Mouse (Mus musculus) heart, embryonic 16.5 days (tissue): ENCODE results near the gene Gabarap. TPM values are rescaled to one million over a fixed set of nuclear protein-coding genes. Genes with fewer than 3 reads are reported as not detected.

Experiments
- ATAC-seq: fragments of 200-750 bp; cut with Nextera tagmentation; replicated peaks from 2 replicates; pipeline ENCODE4 v1.8.0; 2017; ENCODE audit warnings: moderate number of reproducible peaks; ENCODE audit not compliant: insufficient read depth, low FRiP score; ENCODE audit errors: extremely low read depth
- H3K27ac ChIP-seq: fragments of 300-500 bp; sonication (generic); 2 replicates; pipeline ENCODE4 v1.5.1; 2014; ENCODE audit warnings: mild to moderate bottlenecking, low read length, control low read depth, moderate library complexity
- H3K27me3 ChIP-seq: fragments of 300-500 bp; sonication (generic); 2 replicates; pipeline ENCODE4 v1.6.1; 2014; ENCODE audit warnings: low read length, mixed read lengths; ENCODE audit not compliant: control insufficient read depth, insufficient read depth
- H3K36me3 ChIP-seq: fragments of 300-500 bp; sonication (generic); 2 replicates; pipeline ENCODE4 v1.6.1; 2014; ENCODE audit not compliant: control insufficient read depth, insufficient read depth
- H3K4me1 ChIP-seq: fragments of 300-500 bp; sonication (generic); 2 replicates; pipeline ENCODE4 v1.6.1; 2014; ENCODE audit warnings: low read length, mixed read lengths; ENCODE audit not compliant: control insufficient read depth, insufficient read depth
- H3K4me2 ChIP-seq: fragments of 300-500 bp; sonication (generic); 2 replicates; pipeline ENCODE4 v1.6.1; 2014; ENCODE audit warnings: low read depth, mild to moderate bottlenecking, control low read depth, low read length
- H3K4me3 ChIP-seq: fragments of 300-500 bp; sonication (generic); 2 replicates; pipeline ENCODE4 v1.5.1; 2014; ENCODE audit warnings: mild to moderate bottlenecking, control low read depth, low read length
- H3K9ac ChIP-seq: fragments of 300-500 bp; sonication (generic); 2 replicates; pipeline ENCODE4 v1.6.1; 2014; ENCODE audit warnings: low read length, control low read depth
- H3K9me3 ChIP-seq: fragments of 300-500 bp; sonication (generic); replicated peaks from 2 replicates; pipeline ENCODE4 v1.6.1; 2016; ENCODE audit warnings: low read length; ENCODE audit not compliant: control insufficient read depth
- WGBS: fragments of 180-500 bp; shearing (Covaris S2); extraction: QIAGEN DNeasy Blood & Tissue Kit; methylation state at CpG from one replicate; pipeline ENCODE4 v1.1.7; 2014; 5-methylcytosine and 5-hydroxymethylcytosine counted together
- polyA plus RNA-seq: library from polyadenylated mRNA; unstranded; fragments of >200 nt; fragmentation: Nextera tagmentation; extraction: Ambion mirVana; gene quantifications from 2 replicates; pipeline ENCODE4 v1.2.1, GENCODE M21; 2015

Gabarap gene
- polyA plus RNA-seq, 1 experiment from 2014 or later = 428 TPM

GRCm38 (mm10) chr11:70029829-70030550, 39.0 kb downstream of the Gabarap start:
- Histone ChIP-seq H3K9me3 (no peaks in the 10 kb centered on the region), H3K36me3 (peaks cover 3% of the 10 kb centered on the region; the same call in 1 of the 2 replicates), H3K27me3 (no peaks in the 10 kb centered on the region; the same call in 1 of the 2 replicates), H3K4me1 (peaks cover 27% of the 10 kb centered on the region), H3K27ac (0 out of 2 replicates have a peak overlapping the region, but pooled peaks have one; percentile 12), H3K4me2 (peak overlapping the region; percentile 62), H3K9ac (no peak overlapping the region), H3K4me3 (no peak overlapping the region)
- no peak; the same call in 1 of the 2 replicates for ATAC-seq
- WGBS = 51% methylated on average over 11 of the region's 11 CpGs

- Histone ChIP-seq H3K4me3 (no peak overlapping the region), H3K9me3 (no peaks in the 10 kb centered on the region), H3K27me3 (no peaks in the 10 kb centered on the region), H3K27ac (no peak overlapping the region), H3K4me1 (peaks cover 27% of the 10 kb centered on the region), H3K36me3 (peaks cover 3% of the 10 kb centered on the region; the same call in 1 of the 2 replicates), H3K4me2 (no peak overlapping the region), H3K9ac (no peak overlapping the region)
- ATAC-seq = no peak
- 94% methylated on average over 28 of the region's 28 CpGs for WGBS
Observed at GRCm38 (mm10) chr11:70030651-70031320, 39.8 kb downstream of the Gabarap start.

- Histone ChIP-seq H3K9ac (no peak overlapping the region), H3K27ac (no peak overlapping the region), H3K9me3 (no peaks in the 10 kb centered on the region), H3K36me3 (peaks cover 3% of the 10 kb centered on the region; the same call in 1 of the 2 replicates), H3K4me1 (peaks cover 23% of the 10 kb centered on the region), H3K4me2 (no peak overlapping the region), H3K4me3 (no peak overlapping the region), H3K27me3 (no peaks in the 10 kb centered on the region)
- ATAC-seq = no peak
- 92% methylated on average over 11 of the region's 11 CpGs for WGBS
Observed at GRCm38 (mm10) chr11:70031321-70031670, 40.4 kb downstream of the Gabarap start.

GRCm38 (mm10) chr11:70038174-70038573, 47.2 kb downstream of the Gabarap start:
- no peaks in the 10 kb centered on the region for H3K36me3 ChIP-seq
- H3K27ac ChIP-seq = no peak overlapping the region
- no peak overlapping the region for H3K4me2 ChIP-seq
- 71% methylated on average over 7 of the region's 7 CpGs for WGBS
- no peak for ATAC-seq
- no peak overlapping the region for H3K4me3 ChIP-seq
- no peaks in the 10 kb centered on the region for H3K27me3 ChIP-seq
- no peaks in the 10 kb centered on the region for H3K9me3 ChIP-seq
- no peak overlapping the region for H3K9ac ChIP-seq
- no peaks in the 10 kb centered on the region for H3K4me1 ChIP-seq

- H3K27me3 ChIP-seq = no peaks in the 10 kb centered on the region
- no peaks in the 10 kb centered on the region for H3K36me3 ChIP-seq
- no peak overlapping the region for H3K9ac ChIP-seq
- no peaks in the 10 kb centered on the region for H3K9me3 ChIP-seq
- 83% methylated on average over 10 of the region's 10 CpGs for WGBS
- H3K4me1 ChIP-seq = no peaks in the 10 kb centered on the region
- no peak overlapping the region for H3K4me3 ChIP-seq
- no peak for ATAC-seq
- no peak overlapping the region for H3K4me2 ChIP-seq
- H3K27ac ChIP-seq = no peak overlapping the region
Observed at GRCm38 (mm10) chr11:70039631-70040030, 48.7 kb downstream of the Gabarap start.

- no peak for ATAC-seq
- Histone ChIP-seq H3K36me3 (no peaks in the 10 kb centered on the region), H3K4me3 (no peak overlapping the region), H3K4me2 (no peak overlapping the region), H3K4me1 (no peaks in the 10 kb centered on the region), H3K9me3 (no peaks in the 10 kb centered on the region), H3K27ac (no peak overlapping the region), H3K9ac (no peak overlapping the region), H3K27me3 (no peaks in the 10 kb centered on the region)
- 75% methylated on average over 7 of the region's 7 CpGs for WGBS
Observed at GRCm38 (mm10) chr11:70040184-70040583, 49.2 kb downstream of the Gabarap start.

- no peak overlapping the region for H3K9ac ChIP-seq
- no peak overlapping the region for H3K4me2 ChIP-seq
- no peak overlapping the region for H3K27ac ChIP-seq
- H3K4me3 ChIP-seq = no peak overlapping the region
- H3K4me1 ChIP-seq = no peaks in the 10 kb centered on the region
- no peaks in the 10 kb centered on the region for H3K9me3 ChIP-seq
- H3K36me3 ChIP-seq = no peaks in the 10 kb centered on the region
- ATAC-seq = no peak
- 89% methylated on average over 23 of the region's 23 CpGs for WGBS
- no peaks in the 10 kb centered on the region for H3K27me3 ChIP-seq
Observed at GRCm38 (mm10) chr11:70042309-70043085, 51.6 kb downstream of the Gabarap start.

GRCm38 (mm10) chr11:70043665-70044064, 52.7 kb downstream of the Gabarap start:
- Histone ChIP-seq H3K9me3 (no peaks in the 10 kb centered on the region), H3K36me3 (no peaks in the 10 kb centered on the region), H3K27me3 (no peaks in the 10 kb centered on the region), H3K4me2 (no peak overlapping the region), H3K9ac (no peak overlapping the region), H3K4me1 (no peaks in the 10 kb centered on the region), H3K27ac (no peak overlapping the region), H3K4me3 (no peak overlapping the region)
- 82% methylated on average over 7 of the region's 7 CpGs for WGBS
- no peak for ATAC-seq
